Mouse (Mus musculus): ENCODE results near the gene Ppt1. TPM values are rescaled to one million over a fixed set of nuclear protein-coding genes. Genes with fewer than 3 reads are reported as not detected.

The Ppt1 gene
- polyA plus RNA-seq, 1 experiment from 2014 or later, result 60.0 TPM

GRCm38 (mm10) chr4:122886579-122887254 lies 50.7 kb downstream of the Ppt1 start:
- no peak for ATAC-seq (ENCODE audit: insufficient number of reproducible peaks, insufficient read depth, low FRiP score, low TSS enrichment, low read depth)
- peak overlapping the region; percentile 85 for H3K4me2 ChIP-seq
- H3K9me3 ChIP-seq, result no peaks in the 10 kb centered on the region
- peak overlapping the region; percentile 81 for H3K4me3 ChIP-seq (replicated peaks)
- peak overlapping the region; percentile 72 for H3K9ac ChIP-seq (replicated peaks)
- peaks cover 22% of the 10 kb centered on the region for H3K4me1 ChIP-seq (replicated peaks)
- peak overlapping the region; percentile 99 for H3K27ac ChIP-seq
- 5% methylated on average over 19 of the region's 19 CpGs for WGBS
- H3K36me3 ChIP-seq, result no peaks in the 10 kb centered on the region
- H3K27me3 ChIP-seq, result peaks cover 3% of the 10 kb centered on the region; the same call in 1 of the 2 replicates

GRCm38 (mm10) chr4:122887336-122887735 lies 51.3 kb downstream of the Ppt1 start:
- Histone ChIP-seq H3K4me1 (replicated peaks) (peaks cover 20% of the 10 kb centered on the region), H3K9ac (replicated peaks) (no peak overlapping the region), H3K9me3 (no peaks in the 10 kb centered on the region), H3K4me3 (replicated peaks) (no peak overlapping the region; the same call in 1 of the 2 replicates), H3K36me3 (no peaks in the 10 kb centered on the region), H3K27me3 (peaks cover 3% of the 10 kb centered on the region; the same call in 1 of the 2 replicates), H3K27ac (peak overlapping the region; percentile 99; the same call in 1 of the 2 replicates), H3K4me2 (peak overlapping the region; percentile 85)
- ATAC-seq (ENCODE audit: insufficient number of reproducible peaks, insufficient read depth, low FRiP score, low TSS enrichment, low read depth), result no peak
- 70% methylated on average over 2 of the region's 2 CpGs for WGBS

- Histone ChIP-seq H3K9ac (replicated peaks) (no peak overlapping the region), H3K4me2 (no peak overlapping the region), H3K4me3 (replicated peaks) (no peak overlapping the region), H3K27ac (no peak overlapping the region), H3K27me3 (peaks cover 3% of the 10 kb centered on the region; the same call in 1 of the 2 replicates), H3K36me3 (no peaks in the 10 kb centered on the region), H3K9me3 (no peaks in the 10 kb centered on the region), H3K4me1 (replicated peaks) (peaks cover 3% of the 10 kb centered on the region)
- 22% methylated on average over 3 of the region's 3 CpGs for WGBS
- no peak for ATAC-seq (ENCODE audit: insufficient number of reproducible peaks, insufficient read depth, low FRiP score, low TSS enrichment, low read depth)
Measured at GRCm38 (mm10) chr4:122890881-122891481, 54.9 kb downstream of the Ppt1 start.

- ATAC-seq (ENCODE audit: insufficient number of reproducible peaks, insufficient read depth, low FRiP score, low TSS enrichment, low read depth), result no peak
- Histone ChIP-seq H3K27me3 (peaks cover 3% of the 10 kb centered on the region; the same call in 1 of the 2 replicates), H3K9ac (replicated peaks) (no peak overlapping the region), H3K36me3 (no peaks in the 10 kb centered on the region), H3K9me3 (no peaks in the 10 kb centered on the region), H3K27ac (no peak overlapping the region), H3K4me3 (replicated peaks) (no peak overlapping the region), H3K4me1 (replicated peaks) (peaks cover 3% of the 10 kb centered on the region), H3K4me2 (no peak overlapping the region)
- WGBS, result 43% methylated on average over 1 of the region's 1 CpGs
Measured at GRCm38 (mm10) chr4:122891597-122891996, 55.6 kb downstream of the Ppt1 start.

GRCm38 (mm10) chr4:122892157-122892556 lies 56.1 kb downstream of the Ppt1 start:
- 77% methylated on average over 5 of the region's 5 CpGs for WGBS
- Histone ChIP-seq H3K9ac (replicated peaks) (no peak overlapping the region), H3K4me1 (replicated peaks) (peaks cover 3% of the 10 kb centered on the region), H3K27ac (no peak overlapping the region), H3K4me3 (replicated peaks) (no peak overlapping the region), H3K36me3 (no peaks in the 10 kb centered on the region), H3K27me3 (peaks cover 3% of the 10 kb centered on the region; the same call in 1 of the 2 replicates), H3K9me3 (no peaks in the 10 kb centered on the region), H3K4me2 (no peak overlapping the region)
- no peak for ATAC-seq (ENCODE audit: insufficient number of reproducible peaks, insufficient read depth, low FRiP score, low TSS enrichment, low read depth)

- no peak for ATAC-seq (ENCODE audit: insufficient number of reproducible peaks, insufficient read depth, low FRiP score, low TSS enrichment, low read depth)
- Histone ChIP-seq H3K36me3 (no peaks in the 10 kb centered on the region), H3K4me1 (replicated peaks) (no peaks in the 10 kb centered on the region; the same call in 1 of the 2 replicates), H3K9ac (replicated peaks) (no peak overlapping the region), H3K4me2 (no peak overlapping the region), H3K27me3 (no peaks in the 10 kb centered on the region), H3K27ac (no peak overlapping the region), H3K9me3 (no peaks in the 10 kb centered on the region), H3K4me3 (replicated peaks) (no peak overlapping the region)
- 78% methylated on average over 4 of the region's 4 CpGs for WGBS
Measured at GRCm38 (mm10) chr4:122897750-122898149, 61.7 kb downstream of the Ppt1 start.

GRCm38 (mm10) chr4:122898313-122898712 lies 62.3 kb downstream of the Ppt1 start:
- H3K27me3 ChIP-seq, result no peaks in the 10 kb centered on the region
- no peak overlapping the region for H3K4me3 ChIP-seq (replicated peaks)
- H3K4me1 ChIP-seq (replicated peaks), result no peaks in the 10 kb centered on the region; the same call in 1 of the 2 replicates
- H3K36me3 ChIP-seq, result no peaks in the 10 kb centered on the region
- H3K4me2 ChIP-seq, result no peak overlapping the region
- H3K27ac ChIP-seq, result no peak overlapping the region
- no peaks in the 10 kb centered on the region for H3K9me3 ChIP-seq
- WGBS, result 20% methylated on average over 5 of the region's 5 CpGs
- no peak overlapping the region for H3K9ac ChIP-seq (replicated peaks)
- ATAC-seq (ENCODE audit: insufficient number of reproducible peaks, insufficient read depth, low FRiP score, low TSS enrichment, low read depth), result no peak

- H3K4me2 ChIP-seq, result no peak overlapping the region
- H3K36me3 ChIP-seq, result no peaks in the 10 kb centered on the region
- H3K27ac ChIP-seq, result no peak overlapping the region
- no peak overlapping the region for H3K4me3 ChIP-seq (replicated peaks)
- H3K4me1 ChIP-seq (replicated peaks), result no peaks in the 10 kb centered on the region
- ATAC-seq (ENCODE audit: insufficient number of reproducible peaks, insufficient read depth, low FRiP score, low TSS enrichment, low read depth), result no peak
- no peak overlapping the region for H3K9ac ChIP-seq (replicated peaks)
- WGBS, result 23% methylated on average over 6 of the region's 6 CpGs
- H3K27me3 ChIP-seq, result no peaks in the 10 kb centered on the region
- H3K9me3 ChIP-seq, result no peaks in the 10 kb centered on the region
Measured at GRCm38 (mm10) chr4:122902156-122902555, 66.1 kb downstream of the Ppt1 start.

- Histone ChIP-seq H3K9ac (replicated peaks) (no peak overlapping the region), H3K9me3 (peaks cover 7% of the 10 kb centered on the region; the same call in 1 of the 2 replicates), H3K4me2 (no peak overlapping the region), H3K4me3 (replicated peaks) (no peak overlapping the region), H3K27me3 (no peaks in the 10 kb centered on the region), H3K4me1 (replicated peaks) (no peaks in the 10 kb centered on the region), H3K36me3 (no peaks in the 10 kb centered on the region), H3K27ac (no peak overlapping the region)
- no peak for ATAC-seq (ENCODE audit: insufficient number of reproducible peaks, insufficient read depth, low FRiP score, low TSS enrichment, low read depth)
- WGBS, result 91% methylated on average over 3 of the region's 3 CpGs
Measured at GRCm38 (mm10) chr4:122903709-122904108, 67.7 kb downstream of the Ppt1 start.

GRCm38 (mm10) chr4:122905359-122905758 lies 69.3 kb downstream of the Ppt1 start:
- Histone ChIP-seq H3K27ac (no peak overlapping the region), H3K4me2 (no peak overlapping the region), H3K9me3 (peaks cover 7% of the 10 kb centered on the region; the same call in 1 of the 2 replicates), H3K9ac (replicated peaks) (no peak overlapping the region), H3K27me3 (no peaks in the 10 kb centered on the region), H3K36me3 (no peaks in the 10 kb centered on the region), H3K4me1 (replicated peaks) (no peaks in the 10 kb centered on the region), H3K4me3 (replicated peaks) (no peak overlapping the region)
- WGBS, result 40% methylated on average over 10 of the region's 10 CpGs
- ATAC-seq (ENCODE audit: insufficient number of reproducible peaks, insufficient read depth, low FRiP score, low TSS enrichment, low read depth), result no peak

All from limb, embryonic 12.5 days (tissue).